Mouse (Mus musculus): Measurements from ENCODE around the gene Fbxl8. TPM values are rescaled to one million over a fixed set of nuclear protein-coding genes. Genes with fewer than 3 reads are reported as not detected.

Fbxl8 gene
- polyA plus RNA-seq, 1 experiment from 2014 or later, result 1.8 TPM

- Histone ChIP-seq H3K4me3 (replicated peaks; ENCODE audit: low read depth, low read length) (no peak overlapping the region), H3K9me3 (replicated peaks; ENCODE audit: low read length) (no peaks in the 10 kb centered on the region), H3K9ac (ENCODE audit: low read depth, low read length) (no peak overlapping the region), H3K4me1 (replicated peaks; ENCODE audit: insufficient read depth, low read length) (no peaks in the 10 kb centered on the region), H3K36me3 (ENCODE audit: insufficient read depth, low read length) (peaks cover 42% of the 10 kb centered on the region), H3K27me3 (ENCODE audit: insufficient read depth, low read length) (no peaks in the 10 kb centered on the region), H3K27ac (no peak overlapping the region), H3K4me2 (ENCODE audit: low read length) (no peak overlapping the region)
- WGBS, result 100% methylated on average over 1 of the region's 1 CpGs
- DNase-seq (ENCODE audit: low spot score), result no peak
- no peak for ATAC-seq (replicated peaks; ENCODE audit: low FRiP score, low read depth)
- TF ChIP-seq CTCF (IDR thresholded peaks at IDR 0.05; ENCODE audit: low read depth), result peak; percentile 24; the same call in 1 of the 2 replicates
Observed at GRCm38 (mm10) chr8:105311718-105312117, 47.3 kb downstream of the Fbxl8 start.

- no peaks in the 10 kb centered on the region for H3K4me1 ChIP-seq (replicated peaks; ENCODE audit: insufficient read depth, low read length)
- 93% methylated on average over 8 of the region's 8 CpGs for WGBS
- H3K9me3 ChIP-seq (replicated peaks; ENCODE audit: low read length), result no peaks in the 10 kb centered on the region
- no peak for TF ChIP-seq CTCF (IDR thresholded peaks at IDR 0.05; ENCODE audit: low read depth)
- DNase-seq (ENCODE audit: low spot score), result no peak
- H3K4me3 ChIP-seq (replicated peaks; ENCODE audit: low read depth, low read length), result no peak overlapping the region
- H3K27ac ChIP-seq, result no peak overlapping the region
- H3K27me3 ChIP-seq (ENCODE audit: insufficient read depth, low read length), result no peaks in the 10 kb centered on the region
- no peak for ATAC-seq (replicated peaks; ENCODE audit: low FRiP score, low read depth)
- H3K4me2 ChIP-seq (ENCODE audit: low read length), result no peak overlapping the region
- peaks cover 45% of the 10 kb centered on the region for H3K36me3 ChIP-seq (ENCODE audit: insufficient read depth, low read length)
- no peak overlapping the region for H3K9ac ChIP-seq (ENCODE audit: low read depth, low read length)
Observed at GRCm38 (mm10) chr8:105312891-105313481, 48.5 kb downstream of the Fbxl8 start.

GRCm38 (mm10) chr8:105313622-105314402 is 49.4 kb downstream of the Fbxl8 start:
- DNase-seq (ENCODE audit: low spot score), result no peak
- H3K27ac ChIP-seq, result no peak overlapping the region
- 78% methylated on average over 9 of the region's 9 CpGs for WGBS
- H3K9me3 ChIP-seq (replicated peaks; ENCODE audit: low read length), result no peaks in the 10 kb centered on the region
- H3K4me2 ChIP-seq (ENCODE audit: low read length), result no peak overlapping the region
- no peaks in the 10 kb centered on the region for H3K27me3 ChIP-seq (ENCODE audit: insufficient read depth, low read length)
- H3K4me1 ChIP-seq (replicated peaks; ENCODE audit: insufficient read depth, low read length), result no peaks in the 10 kb centered on the region
- no peak overlapping the region for H3K9ac ChIP-seq (ENCODE audit: low read depth, low read length)
- H3K4me3 ChIP-seq (replicated peaks; ENCODE audit: low read depth, low read length), result no peak overlapping the region
- ATAC-seq (replicated peaks; ENCODE audit: low FRiP score, low read depth), result no peak
- no peak for TF ChIP-seq CTCF (IDR thresholded peaks at IDR 0.05; ENCODE audit: low read depth)
- peaks cover 47% of the 10 kb centered on the region for H3K36me3 ChIP-seq (ENCODE audit: insufficient read depth, low read length)

- H3K27me3 ChIP-seq (ENCODE audit: insufficient read depth, low read length), result no peaks in the 10 kb centered on the region
- H3K9me3 ChIP-seq (replicated peaks; ENCODE audit: low read length), result no peaks in the 10 kb centered on the region
- H3K27ac ChIP-seq, result no peak overlapping the region
- no peaks in the 10 kb centered on the region for H3K4me1 ChIP-seq (replicated peaks; ENCODE audit: insufficient read depth, low read length)
- no peak overlapping the region for H3K4me3 ChIP-seq (replicated peaks; ENCODE audit: low read depth, low read length)
- H3K4me2 ChIP-seq (ENCODE audit: low read length), result no peak overlapping the region
- ATAC-seq (replicated peaks; ENCODE audit: low FRiP score, low read depth) (no peak), DNase-seq (ENCODE audit: low spot score) (no peak)
- WGBS, result 89% methylated on average over 18 of the region's 18 CpGs
- TF ChIP-seq CTCF (IDR thresholded peaks at IDR 0.05; ENCODE audit: low read depth), result no peak
- no peak overlapping the region for H3K9ac ChIP-seq (ENCODE audit: low read depth, low read length)
- H3K36me3 ChIP-seq (ENCODE audit: insufficient read depth, low read length), result peaks cover 44% of the 10 kb centered on the region
Observed at GRCm38 (mm10) chr8:105315073-105315769, 50.8 kb downstream of the Fbxl8 start.

- Histone ChIP-seq H3K4me2 (ENCODE audit: low read length) (no peak overlapping the region), H3K4me1 (replicated peaks; ENCODE audit: insufficient read depth, low read length) (no peaks in the 10 kb centered on the region), H3K36me3 (ENCODE audit: insufficient read depth, low read length) (peaks cover 38% of the 10 kb centered on the region), H3K9me3 (replicated peaks; ENCODE audit: low read length) (no peaks in the 10 kb centered on the region), H3K4me3 (replicated peaks; ENCODE audit: low read depth, low read length) (no peak overlapping the region), H3K9ac (ENCODE audit: low read depth, low read length) (no peak overlapping the region), H3K27ac (no peak overlapping the region), H3K27me3 (ENCODE audit: insufficient read depth, low read length) (no peaks in the 10 kb centered on the region)
- ATAC-seq (replicated peaks; ENCODE audit: low FRiP score, low read depth) (no peak), DNase-seq (ENCODE audit: low spot score) (no peak)
- WGBS, result 93% methylated on average over 4 of the region's 4 CpGs
- TF ChIP-seq CTCF (IDR thresholded peaks at IDR 0.05; ENCODE audit: low read depth), result no peak
Observed at GRCm38 (mm10) chr8:105317941-105318340, 53.5 kb downstream of the Fbxl8 start.

- ATAC-seq (replicated peaks; ENCODE audit: low FRiP score, low read depth), result no peak
- Histone ChIP-seq H3K27ac (no peak overlapping the region), H3K9ac (ENCODE audit: low read depth, low read length) (no peak overlapping the region), H3K9me3 (replicated peaks; ENCODE audit: low read length) (no peaks in the 10 kb centered on the region), H3K27me3 (ENCODE audit: insufficient read depth, low read length) (no peaks in the 10 kb centered on the region), H3K4me1 (replicated peaks; ENCODE audit: insufficient read depth, low read length) (no peaks in the 10 kb centered on the region), H3K4me2 (ENCODE audit: low read length) (no peak overlapping the region), H3K4me3 (replicated peaks; ENCODE audit: low read depth, low read length) (no peak overlapping the region), H3K36me3 (ENCODE audit: insufficient read depth, low read length) (peaks cover 36% of the 10 kb centered on the region)
- DNase-seq (ENCODE audit: low spot score), result no peak
- no peak for TF ChIP-seq CTCF (IDR thresholded peaks at IDR 0.05; ENCODE audit: low read depth)
- WGBS, result 87% methylated on average over 11 of the region's 11 CpGs
Observed at GRCm38 (mm10) chr8:105318662-105319190, 54.3 kb downstream of the Fbxl8 start.

MicroRNAs within 50 kb of the gene (microRNA counts, 519-probe panel; counts per million panel counts)
- 1,648 counts per million, percentile 68 among the panel's probes with 10 or more counts for microRNA mmu-miR-328

Small RNA genes lying within 50 kb of the gene (microRNA-seq; reads per million reads assigned to microRNA genes)
- gene Gm27320 (not detected), gene Mir328 (200 reads per million, percentile 59 among the genes with 10 or more reads in this experiment)

Other genes with a start within 250 kb of the Fbxl8 start
- gene Ces3a, start 216.0 kb upstream of the Fbxl8 start, polyA plus RNA-seq (2015; fragmentation: Nextera tagmentation; extraction: Ambion mirVana), result not detected in 2 replicates
- gene Ces3b, start 180.9 kb upstream of the Fbxl8 start, polyA plus RNA-seq (2015; fragmentation: Nextera tagmentation; extraction: Ambion mirVana), result not detected in 2 replicates
- not detected in 2 replicates for gene Ces4a, start 132.8 kb upstream of the Fbxl8 start, polyA plus RNA-seq (2015; fragmentation: Nextera tagmentation; extraction: Ambion mirVana)
- 59.6 and 59.7 TPM in 2 replicates for gene Cbfb, start 94.0 kb upstream of the Fbxl8 start, polyA plus RNA-seq (2015; fragmentation: Nextera tagmentation; extraction: Ambion mirVana)
- 19.2 and 20.6 TPM in 2 replicates for gene D230025D16Rik, start 39.5 kb upstream of the Fbxl8 start, polyA plus RNA-seq (2015; fragmentation: Nextera tagmentation; extraction: Ambion mirVana)
- 7.5 and 7.7 TPM in 2 replicates for gene B3gnt9, start 9.5 kb upstream of the Fbxl8 start, polyA plus RNA-seq (2015; fragmentation: Nextera tagmentation; extraction: Ambion mirVana)
- 21.8 and 24.2 TPM in 2 replicates for gene Tradd, start within 50 bp of the Fbxl8 start, polyA plus RNA-seq (2015; fragmentation: Nextera tagmentation; extraction: Ambion mirVana)
- 0.12 TPM in 1 of 2 replicates, not detected in the other for gene Hsf4, start 5.2 kb downstream of the Fbxl8 start, polyA plus RNA-seq (2015; fragmentation: Nextera tagmentation; extraction: Ambion mirVana)
- 0.29 and 0.68 TPM in 2 replicates for gene Nol3, start 11.5 kb downstream of the Fbxl8 start, polyA plus RNA-seq (2015; fragmentation: Nextera tagmentation; extraction: Ambion mirVana)
- 5.5 and 6.2 TPM in 2 replicates for gene 4931428F04Rik, start 25.2 kb downstream of the Fbxl8 start, polyA plus RNA-seq (2015; fragmentation: Nextera tagmentation; extraction: Ambion mirVana)
- 15.9 and 18.5 TPM in 2 replicates for gene Exoc3l, start 31.5 kb downstream of the Fbxl8 start, polyA plus RNA-seq (2015; fragmentation: Nextera tagmentation; extraction: Ambion mirVana)
- 55.2 and 57.9 TPM in 2 replicates for gene E2f4, start 33.0 kb downstream of the Fbxl8 start, polyA plus RNA-seq (2015; fragmentation: Nextera tagmentation; extraction: Ambion mirVana)
- 15.5 and 17.4 TPM in 2 replicates for gene Elmo3, start 41.0 kb downstream of the Fbxl8 start, polyA plus RNA-seq (2015; fragmentation: Nextera tagmentation; extraction: Ambion mirVana)
- gene Lrrc29, start 61.6 kb downstream of the Fbxl8 start, polyA plus RNA-seq (2015; fragmentation: Nextera tagmentation; extraction: Ambion mirVana), result 5.2 and 5.6 TPM in 2 replicates
- 134 and 140 TPM in 2 replicates for gene Tmem208, start 61.7 kb downstream of the Fbxl8 start, polyA plus RNA-seq (2015; fragmentation: Nextera tagmentation; extraction: Ambion mirVana)
- 1.8 and 2.3 TPM in 2 replicates for gene Fhod1, start 83.3 kb downstream of the Fbxl8 start, polyA plus RNA-seq (2015; fragmentation: Nextera tagmentation; extraction: Ambion mirVana)
- 1.3 and 1.4 TPM in 2 replicates for gene Slc9a5, start 84.2 kb downstream of the Fbxl8 start, polyA plus RNA-seq (2015; fragmentation: Nextera tagmentation; extraction: Ambion mirVana)
- gene Plekhg4, start 108.6 kb downstream of the Fbxl8 start, polyA plus RNA-seq (2015; fragmentation: Nextera tagmentation; extraction: Ambion mirVana), result 0.31 and 0.33 TPM in 2 replicates
- gene Kctd19, start 148.9 kb downstream of the Fbxl8 start, polyA plus RNA-seq (2015; fragmentation: Nextera tagmentation; extraction: Ambion mirVana), result 0.05 TPM in 1 of 2 replicates, not detected in the other
- gene Lrrc36, start 148.9 kb downstream of the Fbxl8 start, polyA plus RNA-seq (2015; fragmentation: Nextera tagmentation; extraction: Ambion mirVana), result 0.15 and 0.34 TPM in 2 replicates
- 15.6 and 19.4 TPM in 2 replicates for gene Tppp3, start 206.9 kb downstream of the Fbxl8 start, polyA plus RNA-seq (2015; fragmentation: Nextera tagmentation; extraction: Ambion mirVana)
- 28.0 and 30.5 TPM in 2 replicates for gene Zdhhc1, start 232.3 kb downstream of the Fbxl8 start, polyA plus RNA-seq (2015; fragmentation: Nextera tagmentation; extraction: Ambion mirVana)